Mouse (Mus musculus): ENCODE data around the gene Tmem106c.

GRCm38 (mm10) chr15:98017925-98018324 lies 53.9 kb downstream of the Tmem106c start:
- no peak for TF ChIP-seq EP300 (optimal IDR thresholded peaks at IDR 0.05)
- no peak for TF ChIP-seq CTCF (IDR thresholded peaks at IDR 0.05; ENCODE audit: low read depth)
